Mouse (Mus musculus) megakaryocyte-erythroid progenitor cell, adult 5-6 weeks (primary cell): Measurements from ENCODE around the gene Smg6. TPM values are rescaled to one million over a fixed set of nuclear protein-coding genes. Genes with fewer than 3 reads are reported as not detected.

Experiments used
- ATAC-seq: replicated peaks from 2 replicates; pipeline ENCODE4 v1.8.0; 2016; ENCODE audit warnings: mild to moderate bottlenecking, inconsistent platforms; ENCODE audit not compliant: severe bottlenecking, poor library complexity, low FRiP score, low TSS enrichment
- total RNA-seq, 2 experiments: library from RNA; stranded (forward) in 1 of 2; stranded (reverse) in 1 of 2; fragments of 200-1000, 215-1000 nt in 1 of 2; fragments of >200 nt in 1 of 2; fragmentation: Nextera tagmentation in 1 of 2; gene quantifications; 2 replicates each; pipeline ENCODE4 v1.2.3; 2014 to 2017

Smg6 gene
- total RNA-seq, 2 experiments from 2014 or later: 41.3 to 41.6 TPM

DNA sequence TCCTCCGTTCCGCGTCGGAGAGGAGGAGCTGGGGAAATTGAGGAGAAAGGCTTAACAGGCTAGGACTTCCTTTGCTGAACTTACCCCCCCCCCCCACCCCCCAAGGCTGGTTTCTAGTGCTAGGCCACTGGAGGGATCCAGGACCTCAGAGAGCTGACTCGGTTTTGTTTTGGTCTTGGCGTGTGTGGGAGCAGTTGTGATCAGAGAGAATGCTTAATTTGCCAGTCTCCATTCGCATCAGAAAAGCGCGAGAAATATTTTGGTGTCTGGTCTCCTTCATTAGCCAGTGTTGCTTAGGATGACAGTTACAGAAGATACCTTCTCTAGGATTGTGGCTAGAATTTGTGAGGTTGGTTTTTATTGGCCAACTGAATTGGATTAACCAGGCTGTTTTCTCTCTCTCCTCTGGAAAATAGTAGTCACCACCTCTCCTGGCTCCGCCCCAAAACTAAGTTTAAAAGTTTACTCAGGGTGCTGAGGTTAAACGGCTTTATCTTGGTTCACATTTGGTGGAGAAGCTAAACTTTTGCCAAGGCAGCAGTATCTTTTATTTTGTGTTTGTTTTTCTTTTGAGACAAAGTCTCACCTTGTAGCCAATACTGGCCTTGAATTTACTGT lies 874 bp downstream of the Smg6 start:
- ATAC-seq: peak; percentile 72

GRCm38 (mm10) chr11:74927236-74927725 lies 1.7 kb downstream of the Smg6 start:
- ATAC-seq: no peak

- ATAC-seq: no peak
Observed at GRCm38 (mm10) chr11:74929111-74929510, 3.5 kb downstream of the Smg6 start.

GRCm38 (mm10) chr11:74930391-74930790 lies 4.8 kb downstream of the Smg6 start:
- no peak for ATAC-seq

- ATAC-seq: 0 out of 2 replicates have a peak, but pooled peaks have one; percentile 50
Observed at GRCm38 (mm10) chr11:74946348-74946747, 20.7 kb downstream of the Smg6 start.

DNA sequence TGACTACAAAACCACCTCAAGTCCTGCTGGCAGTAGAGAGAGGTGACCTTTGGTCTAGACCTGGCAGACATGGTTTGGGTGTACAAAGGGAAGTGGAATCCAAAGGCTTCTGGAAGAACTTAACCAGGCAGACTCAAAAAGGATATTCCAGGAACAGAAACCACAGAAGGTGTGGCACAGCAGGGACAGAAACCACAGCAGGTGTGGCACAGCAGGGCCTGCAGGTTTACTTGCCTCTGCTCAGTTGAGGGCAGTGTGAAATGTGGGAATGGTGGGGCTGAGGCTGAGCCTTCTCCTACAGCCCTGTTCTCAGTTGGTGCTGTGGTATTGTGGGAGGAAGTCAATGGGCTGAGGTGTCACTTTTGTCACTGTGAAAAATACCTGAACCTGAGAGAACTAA lies 29.3 kb downstream of the Smg6 start:
- ATAC-seq: no peak

DNA sequence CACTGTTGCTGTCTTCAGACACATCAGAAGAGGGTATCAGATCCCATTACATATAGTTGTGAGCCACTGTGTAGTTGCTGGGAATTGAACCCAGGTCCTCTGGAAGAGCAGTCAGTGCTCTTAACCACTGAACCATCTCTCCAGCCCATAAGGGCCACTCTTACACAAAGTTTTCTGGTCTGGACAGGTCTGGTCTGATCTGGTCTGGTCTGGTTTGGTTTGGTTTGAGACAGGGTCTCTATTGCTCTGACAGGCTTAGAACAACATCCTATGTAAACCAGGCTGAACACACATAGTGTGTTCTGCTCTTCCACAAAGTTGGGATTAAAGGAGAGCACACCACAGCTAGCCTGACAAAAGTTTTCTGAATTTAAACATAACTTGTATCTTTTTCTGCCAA lies 30.4 kb downstream of the Smg6 start:
- no peak for ATAC-seq

DNA sequence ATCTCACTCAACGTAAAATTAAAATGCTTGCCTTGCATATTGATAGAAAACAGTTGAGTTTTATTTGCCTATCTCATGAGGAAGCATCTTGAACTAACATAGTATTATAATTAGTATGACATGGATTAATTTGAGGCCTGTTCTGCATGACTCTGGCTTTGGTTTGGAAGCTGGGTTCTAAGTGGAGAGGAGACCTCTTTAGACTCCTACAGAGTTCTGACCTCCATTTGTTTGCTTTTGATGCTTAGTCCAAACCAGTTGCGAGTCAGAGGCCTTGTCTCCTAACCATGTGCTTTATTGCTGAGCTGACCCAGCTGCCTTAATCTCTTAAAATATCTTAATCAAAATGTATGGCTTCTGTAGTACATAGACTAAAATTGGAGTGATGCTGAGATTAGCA lies 32.0 kb downstream of the Smg6 start:
- no peak for ATAC-seq

DNA sequence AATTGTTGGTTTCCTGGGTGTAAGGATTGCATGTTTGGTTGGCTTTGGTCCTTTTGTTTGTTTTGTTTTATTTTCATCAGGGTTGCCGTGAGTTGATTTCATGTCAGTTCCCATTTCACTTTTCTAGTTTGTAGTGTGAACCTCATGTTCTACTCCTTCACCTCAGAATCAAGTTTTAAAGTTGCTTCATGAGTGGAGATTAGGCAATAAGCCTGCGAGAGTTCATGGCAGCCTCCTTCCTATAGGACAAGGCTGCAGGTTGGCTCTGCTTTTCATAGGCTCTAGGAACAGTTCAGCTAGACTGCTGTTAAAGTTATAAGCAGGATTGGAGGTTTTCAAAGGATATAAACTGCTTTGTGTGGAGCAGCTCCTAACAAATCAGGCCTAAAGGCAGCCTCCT lies 33.9 kb downstream of the Smg6 start:
- no peak for ATAC-seq

GRCm38 (mm10) chr11:74960031-74960551 lies 34.5 kb downstream of the Smg6 start:
- ATAC-seq: no peak

DNA sequence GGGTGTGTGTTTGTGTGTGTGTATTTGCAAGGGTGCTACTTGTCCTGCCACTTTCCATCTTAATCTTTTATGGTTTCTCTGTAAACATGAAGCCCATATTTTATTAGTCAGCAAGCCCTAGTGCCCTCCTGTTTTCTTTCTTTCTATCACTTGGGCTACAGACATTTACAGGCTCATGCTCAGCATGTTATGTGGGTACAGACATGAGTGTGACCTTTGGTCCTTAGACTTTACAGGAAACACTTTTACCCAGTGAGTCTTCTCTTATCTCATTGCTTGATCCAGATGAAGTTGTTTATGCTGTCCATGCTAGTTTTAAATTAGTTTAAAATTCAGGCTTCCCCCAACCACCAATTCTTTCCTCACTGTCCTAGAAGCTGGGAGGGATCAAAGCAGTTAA lies 36.3 kb downstream of the Smg6 start:
- no peak for ATAC-seq

DNA sequence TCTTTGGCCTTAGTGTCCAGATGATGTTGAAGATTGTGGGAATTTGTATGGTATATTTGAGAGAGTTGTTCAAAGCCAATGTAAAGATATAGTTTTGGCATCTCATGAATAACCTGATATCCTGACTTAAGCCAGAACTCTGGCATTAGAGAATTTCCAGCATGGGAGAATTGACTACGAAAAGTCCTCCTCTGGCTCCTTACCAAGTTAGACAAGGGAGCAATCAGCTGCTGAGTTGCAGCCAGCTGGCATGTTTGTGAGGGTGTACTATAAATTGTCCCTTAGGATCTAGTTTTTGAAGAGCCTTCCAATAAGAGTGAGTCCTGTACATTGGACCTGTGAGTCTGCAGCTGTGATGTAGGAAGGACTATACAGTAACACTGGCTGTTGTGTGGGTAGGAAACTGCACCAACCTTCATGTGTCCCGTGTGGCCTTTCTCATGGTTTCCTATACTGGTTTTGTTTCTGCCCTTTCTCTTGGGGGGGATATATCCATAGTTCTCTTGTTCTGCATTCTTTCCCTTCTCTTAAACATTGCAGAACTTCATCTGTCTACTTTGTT lies 37.3 kb downstream of the Smg6 start:
- no peak for ATAC-seq

DNA sequence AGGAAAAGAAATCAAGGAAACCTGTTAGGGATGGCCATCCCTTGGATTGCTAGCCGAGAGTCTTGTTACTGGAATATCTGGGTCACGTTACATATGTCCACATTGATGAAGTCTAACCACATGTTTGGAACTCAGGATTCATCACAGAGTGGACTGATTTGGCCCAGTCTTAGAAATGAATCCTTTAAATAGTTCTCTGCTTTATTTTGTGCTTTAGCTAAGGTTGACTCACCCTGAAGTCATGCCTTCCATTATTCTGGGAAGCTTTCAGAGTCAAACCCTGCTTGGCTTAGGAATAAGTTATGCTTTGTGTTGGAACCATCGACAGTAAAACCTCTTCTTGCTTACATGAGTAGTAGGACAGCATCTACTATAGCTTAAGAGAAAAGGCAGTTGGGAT lies 39.9 kb downstream of the Smg6 start:
- no peak for ATAC-seq

- ATAC-seq: no peak
Observed at GRCm38 (mm10) chr11:74973290-74974157, 47.9 kb downstream of the Smg6 start.

DNA sequence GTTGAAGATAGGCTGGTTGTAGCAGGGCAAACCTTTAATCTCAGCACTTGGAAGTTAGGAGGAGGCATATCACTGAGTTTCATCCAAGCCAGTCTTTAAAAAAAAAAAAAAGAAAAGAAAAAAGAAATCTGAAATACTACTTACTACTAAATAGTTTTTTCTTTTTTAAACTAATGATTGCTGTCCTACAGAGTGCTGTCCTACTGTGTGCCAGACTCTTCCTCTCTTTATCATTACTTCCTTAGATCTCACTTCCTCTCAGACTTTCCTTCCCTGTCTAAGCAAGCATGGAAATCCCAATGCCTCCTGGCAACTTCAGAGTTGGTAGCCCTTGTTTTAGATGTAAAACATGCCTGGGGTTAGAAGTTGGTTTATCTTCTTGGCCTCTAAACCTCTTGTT lies 49.0 kb downstream of the Smg6 start:
- ATAC-seq: no peak

DNA sequence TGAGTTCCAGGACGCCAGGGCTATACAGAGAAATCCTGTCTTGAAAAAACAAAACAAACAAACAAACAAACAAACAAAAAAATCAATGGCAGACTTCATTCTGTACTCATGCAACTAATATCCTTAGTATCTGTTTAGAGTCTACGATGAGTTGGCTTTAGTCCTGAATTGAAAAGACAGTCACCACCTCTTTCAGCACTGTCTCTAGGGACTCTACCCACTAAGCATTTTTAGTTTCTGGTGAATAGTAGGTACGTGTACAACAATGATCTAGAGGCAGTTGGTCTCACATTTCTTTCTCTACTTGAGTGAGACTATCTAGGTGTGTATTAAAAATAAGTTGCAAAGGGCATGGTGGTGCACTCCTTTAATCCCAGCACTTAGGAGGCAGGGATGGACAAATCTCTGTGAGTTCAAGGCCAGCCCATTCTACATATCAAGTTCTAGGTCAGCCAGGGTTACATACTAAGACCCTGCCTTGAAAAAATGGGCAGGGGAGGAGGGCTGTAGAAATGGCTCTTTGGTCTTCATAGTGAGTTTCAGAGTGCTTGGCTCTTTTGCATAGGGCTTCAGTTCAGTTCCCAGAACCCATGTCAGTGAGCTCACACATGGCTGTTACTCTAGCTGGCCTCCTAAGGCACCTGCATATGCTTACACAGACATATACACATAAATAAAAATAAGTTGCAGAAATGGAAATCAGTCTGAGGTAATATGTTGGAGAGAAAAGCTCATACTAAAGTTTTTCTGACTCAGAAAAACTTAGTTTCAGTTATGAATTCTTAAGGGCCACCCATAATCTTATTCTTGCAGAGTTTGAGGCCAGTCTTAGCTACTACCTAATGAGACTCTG lies 51.4 kb downstream of the Smg6 start:
- ATAC-seq: no peak

- peak; percentile 88 for ATAC-seq
Observed at GRCm38 (mm10) chr11:74981464-74981863, 55.8 kb downstream of the Smg6 start.

- no peak for ATAC-seq
Observed at GRCm38 (mm10) chr11:74982241-74982640, 56.6 kb downstream of the Smg6 start.

- ATAC-seq: no peak
Observed at GRCm38 (mm10) chr11:74988162-74988561, 62.5 kb downstream of the Smg6 start.
